Mouse (Mus musculus): ENCODE measurements at regions not wholly inside any gene's neighbourhood (a gene's known extent, or its start where the extent isn't known, plus 50 kb on each side); places are given as distances from the start of the nearest gene placed in this dataset.
A peak's percentile ranks its signal among the peaks of the same experiment; 100 is the strongest.

GRCm38 (mm10) chr4:84101923-84102322 lies 573.2 kb downstream of the Bnc2 start:
- DNase-seq (ENCODE audit: low read depth, low spot score) = no peak

GRCm38 (mm10) chr4:84102736-84103135 lies 572.3 kb downstream of the Bnc2 start:
- DNase-seq (ENCODE audit: low read depth, low spot score) = no peak

- DNase-seq (ENCODE audit: low read depth, low spot score) = no peak
These were observed 566.5 kb downstream of the Bnc2 start for GRCm38 (mm10) chr4:84108592-84108991.

GRCm38 (mm10) chr4:84109771-84110503 lies 565.1 kb downstream of the Bnc2 start:
- no peak for DNase-seq (ENCODE audit: low read depth, low spot score)

- DNase-seq (ENCODE audit: low read depth, low spot score) = no peak
These were observed 560.7 kb downstream of the Bnc2 start for GRCm38 (mm10) chr4:84114162-84115040.

- no peak for DNase-seq (ENCODE audit: low read depth, low spot score)
These were observed 556.7 kb downstream of the Bnc2 start for GRCm38 (mm10) chr4:84118284-84118919.

GRCm38 (mm10) chr4:84119616-84120015 lies 555.5 kb downstream of the Bnc2 start:
- DNase-seq (ENCODE audit: low read depth, low spot score) = no peak

GRCm38 (mm10) chr4:84120330-84120729 lies 554.7 kb downstream of the Bnc2 start:
- no peak for DNase-seq (ENCODE audit: low read depth, low spot score)

GRCm38 (mm10) chr4:84121442-84121841 lies 553.6 kb downstream of the Bnc2 start:
- DNase-seq (ENCODE audit: low read depth, low spot score) = no peak

GRCm38 (mm10) chr4:84126400-84126799 lies 548.7 kb downstream of the Bnc2 start:
- DNase-seq (ENCODE audit: low read depth, low spot score) = no peak

GRCm38 (mm10) chr4:84127380-84127779 lies 547.7 kb downstream of the Bnc2 start:
- no peak for DNase-seq (ENCODE audit: low read depth, low spot score)

GRCm38 (mm10) chr4:84130840-84131547 lies 544.1 kb downstream of the Bnc2 start:
- no peak for DNase-seq (ENCODE audit: low read depth, low spot score)

- DNase-seq (ENCODE audit: low read depth, low spot score) = no peak
These were observed 539.3 kb downstream of the Bnc2 start for GRCm38 (mm10) chr4:84135740-84136139.

- DNase-seq (ENCODE audit: low read depth, low spot score) = peak; percentile 20
These were observed 537.7 kb downstream of the Bnc2 start for GRCm38 (mm10) chr4:84137171-84137919.

- no peak for DNase-seq (ENCODE audit: low read depth, low spot score)
These were observed 525.7 kb downstream of the Bnc2 start for GRCm38 (mm10) chr4:84149149-84150050.

GRCm38 (mm10) chr4:84150698-84151097 lies 524.4 kb downstream of the Bnc2 start:
- DNase-seq (ENCODE audit: low read depth, low spot score) = no peak

GRCm38 (mm10) chr4:84151247-84151646 lies 523.8 kb downstream of the Bnc2 start:
- DNase-seq (ENCODE audit: low read depth, low spot score) = no peak

GRCm38 (mm10) chr4:84151971-84152450 lies 523.1 kb downstream of the Bnc2 start:
- DNase-seq (ENCODE audit: low read depth, low spot score) = no peak

GRCm38 (mm10) chr4:84153571-84153970 lies 521.5 kb downstream of the Bnc2 start:
- DNase-seq (ENCODE audit: low read depth, low spot score) = no peak

All from retina, adult 2 months (tissue).